Mouse (Mus musculus): ENCODE data around the gene Cfl1.

The Cfl1 gene

GRCm38 (mm10) chr19:5490313-5490897 is at the start of gene Cfl1:
Gene Cfl1, plus strand, starts transcription at chr19:5490455.
- DNase-seq (ENCODE audit: low spot score in 2 of 2) = peak; percentile 88 to 93

- DNase-seq (ENCODE audit: low spot score in 2 of 2) = no peak
Observed at GRCm38 (mm10) chr19:5444371-5444908, 45.8 kb upstream of the Cfl1 start.

GRCm38 (mm10) chr19:5444954-5445353 is 45.3 kb upstream of the Cfl1 start:
- no peak for DNase-seq (ENCODE audit: low spot score in 2 of 2)

- no peak for DNase-seq (ENCODE audit: low spot score in 2 of 2)
Observed at GRCm38 (mm10) chr19:5445747-5446146, 44.5 kb upstream of the Cfl1 start.

- DNase-seq (ENCODE audit: low spot score in 2 of 2) = peak; percentile 80 to 86
Observed at GRCm38 (mm10) chr19:5447515-5448353, 42.5 kb upstream of the Cfl1 start, which contains the start of gene Fosl1. Gene Fosl1, plus strand, starts transcription at chr19:5447547.

- DNase-seq (ENCODE audit: low spot score in 2 of 2) = peak; percentile 65 to 68
Observed at GRCm38 (mm10) chr19:5448354-5449150, 41.7 kb upstream of the Cfl1 start.

- DNase-seq (ENCODE audit: low spot score in 2 of 2) = no peak
Observed at GRCm38 (mm10) chr19:5449673-5450072, 40.6 kb upstream of the Cfl1 start.

- no peak for DNase-seq (ENCODE audit: low spot score in 2 of 2)
Observed at GRCm38 (mm10) chr19:5451766-5452165, 38.5 kb upstream of the Cfl1 start.

GRCm38 (mm10) chr19:5455037-5455436 is 35.2 kb upstream of the Cfl1 start:
- DNase-seq (ENCODE audit: low spot score in 2 of 2) = no peak

GRCm38 (mm10) chr19:5455568-5455967 is 34.7 kb upstream of the Cfl1 start:
- no peak for DNase-seq (ENCODE audit: low spot score in 2 of 2)

GRCm38 (mm10) chr19:5456241-5456921 is 33.9 kb upstream of the Cfl1 start:
- DNase-seq (ENCODE audit: low spot score in 2 of 2) = no peak

- DNase-seq (ENCODE audit: low spot score in 2 of 2) = peak; percentile 81 to 87
Observed at GRCm38 (mm10) chr19:5456922-5457745, 33.1 kb upstream of the Cfl1 start.

GRCm38 (mm10) chr19:5457746-5458442 is 32.4 kb upstream of the Cfl1 start, which contains the start of gene Ccdc85b:
Gene Ccdc85b, minus strand, starts transcription at chr19:5457894.
- DNase-seq (ENCODE audit: low spot score in 2 of 2) = no peak

- DNase-seq (ENCODE audit: low spot score in 2 of 2) = no peak
Observed at GRCm38 (mm10) chr19:5459019-5459418, 31.2 kb upstream of the Cfl1 start.

- DNase-seq (ENCODE audit: low spot score in 2 of 2) = no peak
Observed at GRCm38 (mm10) chr19:5459896-5460295, 30.4 kb upstream of the Cfl1 start.

GRCm38 (mm10) chr19:5460465-5460911 is 29.8 kb upstream of the Cfl1 start, which contains the start of gene Fibp:
Gene Fibp, plus strand, starts transcription at chr19:5460615.
- DNase-seq (ENCODE audit: low spot score in 2 of 2) = peak; percentile 75 to 83

- DNase-seq (ENCODE audit: low spot score in 2 of 2) = no peak
Observed at GRCm38 (mm10) chr19:5461411-5461810, 28.8 kb upstream of the Cfl1 start.

GRCm38 (mm10) chr19:5463212-5463611 is 27.0 kb upstream of the Cfl1 start:
- DNase-seq (ENCODE audit: low spot score in 2 of 2) = no peak

GRCm38 (mm10) chr19:5463791-5464562 is 26.3 kb upstream of the Cfl1 start:
- peak; percentile 44 to 53 for DNase-seq (ENCODE audit: low spot score in 2 of 2)
